Mouse (Mus musculus) kidney, postnatal 0 days (tissue): ENCODE data around the gene Lin7a. TPM values are rescaled to one million over a fixed set of nuclear protein-coding genes. Genes with fewer than 3 reads are reported as not detected.
"Not testable (repeated sequence)": the region's sequence is repeated elsewhere in the genome, so short reads cannot be mapped to it uniquely, and the experiment has no call there.

ENCODE experiments used
- ATAC-seq: fragments of 200-750 bp; cut with Nextera tagmentation; replicated peaks from 2 replicates; pipeline ENCODE4 v1.8.0; 2017; ENCODE audit warnings: low read depth, moderate number of reproducible peaks, moderate TSS enrichment, moderate library complexity; ENCODE audit not compliant: low FRiP score
- DNase-seq: peaks from one replicate; pipeline ENCODE4 v3.0.0-alpha.2; 2016; ENCODE audit warnings: low spot score
- H3K27ac ChIP-seq: fragments of 300-500 bp; sonication (generic); 2 replicates; pipeline ENCODE4 v1.5.1; 2014; ENCODE audit warnings: mild to moderate bottlenecking
- H3K27me3 ChIP-seq: fragments of 300-500 bp; sonication (generic); 2 replicates; pipeline ENCODE4 v1.6.1; 2014; ENCODE audit warnings: low read length, mixed read lengths; ENCODE audit not compliant: insufficient read depth
- H3K36me3 ChIP-seq: fragments of 300-500 bp; sonication (generic); 2 replicates; pipeline ENCODE4 v1.6.1; 2014; ENCODE audit warnings: low read length, mixed read lengths; ENCODE audit not compliant: insufficient read depth
- H3K4me1 ChIP-seq: fragments of 300-500 bp; sonication (generic); replicated peaks from 2 replicates; pipeline ENCODE4 v1.6.1; 2014; ENCODE audit warnings: antibody characterized with exemption, low read length, mixed read lengths; ENCODE audit not compliant: insufficient read depth
- H3K4me2 ChIP-seq: fragments of 300-500 bp; sonication (generic); 2 replicates; pipeline ENCODE4 v1.6.1; 2014; ENCODE audit warnings: mild to moderate bottlenecking, low read length, moderate library complexity, mixed read lengths
- H3K4me3 ChIP-seq: fragments of 300-500 bp; sonication (generic); replicated peaks from 2 replicates; pipeline ENCODE4 v1.5.1; 2014; ENCODE audit warnings: low read depth, low read length
- H3K9ac ChIP-seq: fragments of 300-500 bp; sonication (generic); 2 replicates; pipeline ENCODE4 v1.6.1; 2014; ENCODE audit warnings: low read depth, low read length
- H3K9me3 ChIP-seq: fragments of 300-500 bp; sonication (generic); replicated peaks from 2 replicates; pipeline ENCODE4 v1.6.1; 2016; ENCODE audit warnings: low read length, inconsistent platforms, mixed read lengths
- CTCF ChIP-seq: IDR thresholded peaks from 2 replicates; pipeline ENCODE4 v1.5.1; 2016; ENCODE audit warnings: antibody characterized with exemption, low read depth, mild to moderate bottlenecking, moderate library complexity
- WGBS: fragments of 180-500 bp; shearing (Covaris S2); extraction: QIAGEN DNeasy Blood & Tissue Kit; methylation state at CpG from one replicate; pipeline ENCODE4 v1.1.7; 2014; 5-methylcytosine and 5-hydroxymethylcytosine counted together
- polyA plus RNA-seq: library from polyadenylated mRNA; unstranded; fragments of >200 nt; fragmentation: Nextera tagmentation; extraction: Ambion mirVana; gene quantifications from 2 replicates; pipeline ENCODE4 v1.2.1, GENCODE M21; 2015

The Lin7a gene
- polyA plus RNA-seq, 1 experiment from 2014 or later, result 0.54 TPM

- 75% methylated on average over 1 of the region's 1 CpGs for WGBS
- no peak overlapping the region for H3K4me3 ChIP-seq
- ATAC-seq (no peak), DNase-seq (no peak)
- H3K36me3 ChIP-seq, result no peaks in the 10 kb centered on the region
- no peak for TF ChIP-seq CTCF
- no peak overlapping the region for H3K27ac ChIP-seq
- H3K4me2 ChIP-seq, result no peak overlapping the region
- no peak overlapping the region for H3K9ac ChIP-seq
- H3K9me3 ChIP-seq, result no peaks in the 10 kb centered on the region
- H3K27me3 ChIP-seq, result no peaks in the 10 kb centered on the region
- H3K4me1 ChIP-seq, result no peaks in the 10 kb centered on the region
Observed at GRCm38 (mm10) chr10:107240446-107240845, 31.0 kb upstream of the Lin7a start.

GRCm38 (mm10) chr10:107240986-107241385, 30.5 kb upstream of the Lin7a start:
- Histone ChIP-seq H3K27me3 (no peaks in the 10 kb centered on the region), H3K9me3 (no peaks in the 10 kb centered on the region), H3K36me3 (no peaks in the 10 kb centered on the region), H3K27ac (no peak overlapping the region), H3K4me3 (no peak overlapping the region), H3K9ac (no peak overlapping the region), H3K4me1 (no peaks in the 10 kb centered on the region), H3K4me2 (no peak overlapping the region)
- no peak for ATAC-seq
- no peak for DNase-seq
- 88% methylated on average over 3 of the region's 3 CpGs for WGBS
- no peak for TF ChIP-seq CTCF

GRCm38 (mm10) chr10:107241406-107241805, 30.1 kb upstream of the Lin7a start:
- Histone ChIP-seq H3K4me1 (no peaks in the 10 kb centered on the region), H3K9ac (no peak overlapping the region), H3K4me3 (no peak overlapping the region), H3K36me3 (no peaks in the 10 kb centered on the region), H3K4me2 (no peak overlapping the region), H3K9me3 (no peaks in the 10 kb centered on the region), H3K27ac (no peak overlapping the region), H3K27me3 (no peaks in the 10 kb centered on the region)
- no peak for ATAC-seq
- no peak for DNase-seq
- no peak for TF ChIP-seq CTCF

- not testable (repeated sequence) for H3K27ac ChIP-seq, H3K9me3 ChIP-seq, H3K36me3 ChIP-seq, H3K4me2 ChIP-seq, H3K27me3 ChIP-seq, H3K9ac ChIP-seq, DNase-seq, H3K4me3 ChIP-seq, ATAC-seq, H3K4me1 ChIP-seq
- 94% methylated on average over 1 of the region's 1 CpGs for WGBS
Observed at GRCm38 (mm10) chr10:107241999-107242398, 29.5 kb upstream of the Lin7a start.

- 87% methylated on average over 1 of the region's 1 CpGs for WGBS
- no peak overlapping the region for H3K9ac ChIP-seq
- H3K36me3 ChIP-seq, result no peaks in the 10 kb centered on the region
- no peak for TF ChIP-seq CTCF
- H3K9me3 ChIP-seq, result no peaks in the 10 kb centered on the region
- no peak overlapping the region for H3K27ac ChIP-seq
- DNase-seq (no peak), ATAC-seq (no peak)
- no peak overlapping the region for H3K4me2 ChIP-seq
- H3K4me3 ChIP-seq, result no peak overlapping the region
- H3K27me3 ChIP-seq, result no peaks in the 10 kb centered on the region
- no peaks in the 10 kb centered on the region for H3K4me1 ChIP-seq
Observed at GRCm38 (mm10) chr10:107242696-107243400, 28.6 kb upstream of the Lin7a start.

GRCm38 (mm10) chr10:107244211-107244610, 27.3 kb upstream of the Lin7a start:
- Histone ChIP-seq H3K4me2 (no peak overlapping the region), H3K9me3 (no peaks in the 10 kb centered on the region), H3K9ac (no peak overlapping the region), H3K4me1 (no peaks in the 10 kb centered on the region), H3K4me3 (no peak overlapping the region), H3K27me3 (no peaks in the 10 kb centered on the region), H3K36me3 (no peaks in the 10 kb centered on the region), H3K27ac (no peak overlapping the region)
- no peak for ATAC-seq
- no peak for DNase-seq
- WGBS, result 77% methylated on average over 2 of the region's 2 CpGs
- no peak for TF ChIP-seq CTCF
